Mouse (Mus musculus) liver, embryonic 15.5 days (tissue): ENCODE results near the gene Tceal3. TPM values are rescaled to one million over a fixed set of nuclear protein-coding genes. Genes with fewer than 3 reads are reported as not detected.
"Not testable (repeated sequence)": the region's sequence is repeated elsewhere in the genome, so short reads cannot be mapped to it uniquely, and the experiment has no call there.

ENCODE experiments used
- ATAC-seq: fragments of 200-750 bp; cut with Nextera tagmentation; 2 replicates; pipeline ENCODE4 v1.8.0; 2017; ENCODE audit warnings: moderate number of reproducible peaks, mild to moderate bottlenecking, moderate library complexity; ENCODE audit not compliant: insufficient read depth
- H3K27ac ChIP-seq: fragments of 300-500 bp; sonication (generic); replicated peaks from 2 replicates; pipeline ENCODE4 v1.5.1; 2015; ENCODE audit warnings: mild to moderate bottlenecking, inconsistent platforms
- H3K27me3 ChIP-seq: fragments of 300-500 bp; sonication (generic); 2 replicates; pipeline ENCODE4 v1.6.1; 2015; ENCODE audit warnings: mild to moderate bottlenecking, inconsistent platforms
- H3K36me3 ChIP-seq: fragments of 300-500 bp; sonication (generic); replicated peaks from 2 replicates; pipeline ENCODE4 v1.6.1; 2015; ENCODE audit warnings: moderate library complexity, mild to moderate bottlenecking, inconsistent platforms
- H3K4me1 ChIP-seq: fragments of 300-500 bp; sonication (generic); replicated peaks from 2 replicates; pipeline ENCODE4 v1.6.1; 2015; ENCODE audit warnings: inconsistent platforms
- H3K4me2 ChIP-seq: fragments of 300-500 bp; sonication (generic); 2 replicates; pipeline ENCODE4 v1.6.1; 2015; ENCODE audit warnings: moderate library complexity, mild to moderate bottlenecking, inconsistent platforms
- H3K4me3 ChIP-seq: fragments of 300-500 bp; sonication (generic); replicated peaks from 2 replicates; pipeline ENCODE4 v1.5.1; 2015; ENCODE audit warnings: mild to moderate bottlenecking, inconsistent platforms
- H3K9ac ChIP-seq: fragments of 300-500 bp; sonication (generic); 2 replicates; pipeline ENCODE4 v1.6.1; 2015; ENCODE audit warnings: moderate library complexity, mild to moderate bottlenecking, inconsistent platforms
- H3K9me3 ChIP-seq: fragments of 300-500 bp; sonication (generic); replicated peaks from 2 replicates; pipeline ENCODE4 v1.6.1; 2016; ENCODE audit warnings: inconsistent platforms
- WGBS: fragments of 180-500 bp; shearing (Covaris S2); methylation state at CpG from one replicate; pipeline ENCODE4 v1.1.7; 2015; ENCODE audit warnings: mixed read lengths; ENCODE audit not compliant: insufficient replicate concordance; 5-methylcytosine and 5-hydroxymethylcytosine counted together
- polyA plus RNA-seq: library from polyadenylated mRNA; unstranded; fragments of >200 nt; fragmentation: Nextera tagmentation; extraction: Ambion mirVana; gene quantifications from 2 replicates; pipeline ENCODE4 v1.2.1, GENCODE M21; 2015

Gene Tceal3
- polyA plus RNA-seq, result 0.67 and 0.76 TPM in 2 replicates

DNA sequence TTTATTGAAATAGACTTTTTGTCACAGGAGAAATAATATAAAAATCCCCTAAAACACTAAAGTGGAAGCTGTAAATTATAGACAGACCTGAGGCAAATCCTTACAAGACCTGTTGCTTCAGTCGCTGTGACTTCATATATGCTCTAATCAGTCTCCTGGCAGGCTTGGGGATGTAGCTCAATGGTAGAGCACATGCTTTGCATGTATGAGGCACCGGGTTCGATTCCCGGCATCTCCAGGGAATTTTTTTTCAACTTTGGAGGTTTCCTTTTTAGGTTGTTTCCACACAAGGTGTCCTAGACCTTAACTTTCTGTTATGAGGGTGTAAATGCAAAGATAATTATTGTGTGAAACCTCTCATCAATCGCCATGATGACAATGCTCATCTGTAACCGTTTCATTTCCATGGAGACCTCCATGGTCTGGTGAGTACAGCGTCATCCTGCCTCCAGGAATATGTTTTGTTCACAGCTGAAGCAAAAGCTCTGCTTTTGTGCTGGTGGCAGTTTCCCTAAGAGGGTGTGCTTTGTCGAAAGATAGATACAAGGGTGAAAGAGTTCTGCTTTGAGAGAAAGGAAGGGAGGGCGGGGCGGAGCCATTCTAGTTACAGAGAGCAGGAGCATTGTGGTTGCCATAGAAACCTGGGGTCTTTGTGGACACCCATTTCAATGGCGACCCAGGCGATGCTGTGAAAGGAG, at the start of gene Tceal3:
Gene Tceal3 (plus strand): TSS at position 644 of the 698 bp plus-strand sequence.
- H3K4me1 ChIP-seq, result no peaks in the 10 kb centered on the region
- H3K27me3 ChIP-seq, result no peaks in the 10 kb centered on the region
- no peak within 1 kb of the TSS for H3K9ac ChIP-seq
- H3K4me3 ChIP-seq, result no peak within 1 kb of the TSS
- H3K27ac ChIP-seq, result no peak within 1 kb of the TSS
- H3K36me3 ChIP-seq, result no peaks in the 10 kb centered on the region
- no peak within 1 kb of the TSS for H3K4me2 ChIP-seq
- ATAC-seq, result no peak
- H3K9me3 ChIP-seq, result no peaks in the 10 kb centered on the region
- WGBS, result 49% methylated on average over 12 of the region's 12 CpGs

DNA sequence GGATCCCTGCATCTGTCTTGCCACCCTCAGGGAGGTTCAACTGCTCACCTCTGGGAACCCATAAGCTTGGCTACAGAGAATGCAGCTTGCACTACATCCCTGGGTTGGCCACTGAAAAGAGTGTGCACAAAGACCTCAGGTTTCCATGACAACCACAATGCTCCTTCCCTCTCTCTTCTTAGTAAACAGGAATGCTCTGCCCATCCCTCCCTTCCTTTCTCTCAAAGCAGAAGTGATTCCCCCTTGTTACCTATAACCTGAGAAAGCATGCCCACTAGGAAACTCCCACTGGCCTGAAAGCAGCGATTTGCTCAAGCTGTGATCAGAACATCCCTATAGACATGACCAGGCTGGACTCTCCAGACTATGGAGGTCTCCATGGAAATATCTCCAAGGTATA, 46.7 kb upstream of the Tceal3 start, which contains the start of gene Kir3dl2:
Gene Kir3dl2 (minus strand): TSS at position 101 of the 400 bp plus-strand sequence.
- not testable (repeated sequence) for ATAC-seq, H3K9ac ChIP-seq, H3K27me3 ChIP-seq, H3K4me1 ChIP-seq, H3K9me3 ChIP-seq, H3K27ac ChIP-seq, H3K36me3 ChIP-seq, H3K4me3 ChIP-seq, H3K4me2 ChIP-seq
- 36% methylated on average over 1 of the region's 1 CpGs for WGBS

DNA sequence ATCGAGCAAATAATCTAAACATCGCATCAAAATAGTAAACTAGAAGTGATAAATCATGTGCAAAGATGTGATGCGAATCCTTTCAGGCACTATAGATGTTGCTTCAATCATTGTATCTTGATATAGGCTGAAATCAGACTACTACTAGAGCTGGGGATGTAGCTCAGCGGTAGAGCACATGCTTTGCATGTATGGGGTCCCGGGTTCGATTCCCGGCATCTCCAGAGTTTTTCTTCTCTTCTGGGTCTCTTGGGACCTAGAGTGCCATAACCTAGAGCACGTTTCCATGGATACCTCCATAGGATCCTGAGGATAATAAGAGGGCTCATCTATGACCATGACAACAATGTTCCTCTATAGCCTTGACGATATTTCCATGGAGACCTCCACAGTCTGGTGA, 21.5 kb upstream of the Tceal3 start:
- ATAC-seq, H3K4me2 ChIP-seq, H3K27me3 ChIP-seq, H3K4me1 ChIP-seq, H3K4me3 ChIP-seq, H3K9ac ChIP-seq, H3K9me3 ChIP-seq, H3K27ac ChIP-seq, H3K36me3 ChIP-seq: not testable (repeated sequence)
- WGBS, result 76% methylated on average over 9 of the region's 9 CpGs

DNA sequence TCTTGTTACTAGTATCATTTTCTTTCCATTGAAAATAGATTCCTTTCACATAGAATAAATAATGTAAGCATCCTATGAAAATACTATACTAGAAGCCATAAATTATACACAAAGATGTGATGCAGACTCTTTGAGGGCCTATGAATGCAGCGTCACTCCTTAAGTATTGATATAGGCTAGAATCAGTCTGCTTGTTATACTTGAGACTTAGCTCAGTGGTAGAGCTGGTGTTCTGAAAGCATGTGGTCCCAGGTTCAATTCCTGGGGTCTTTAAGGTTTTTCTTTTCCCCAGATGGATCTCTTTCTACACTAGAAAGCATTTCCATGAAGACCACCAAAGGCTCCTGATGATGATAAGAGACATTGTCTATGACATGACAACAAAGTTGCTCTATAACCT, 6.0 kb upstream of the Tceal3 start:
- Histone ChIP-seq H3K27ac (no peak overlapping the region), H3K4me2 (no peak overlapping the region), H3K4me1 (no peaks in the 10 kb centered on the region), H3K36me3 (no peaks in the 10 kb centered on the region), H3K9me3 (no peaks in the 10 kb centered on the region), H3K9ac (no peak overlapping the region), H3K4me3 (no peak overlapping the region), H3K27me3 (no peaks in the 10 kb centered on the region)
- ATAC-seq, result no peak
- 84% methylated on average over 1 of the region's 1 CpGs for WGBS

DNA sequence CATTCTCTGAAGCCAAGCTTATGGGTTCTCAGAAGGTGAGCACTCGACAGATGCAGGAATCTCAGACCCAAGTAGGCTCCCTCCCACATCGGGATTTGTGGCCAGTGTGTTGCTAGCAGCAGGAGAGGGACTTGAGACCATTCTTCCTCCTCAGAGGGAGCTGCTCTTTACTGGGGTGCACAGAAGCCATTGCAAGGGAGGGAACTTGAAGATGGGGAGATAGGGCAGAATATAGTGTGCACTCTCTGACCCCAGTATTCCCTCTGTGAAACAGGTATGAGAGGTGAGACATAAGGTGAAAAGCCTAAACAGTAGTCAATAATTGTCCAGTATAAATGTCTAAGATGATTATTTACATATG, 235 bp downstream of the Tceal3 start:
- no peaks in the 10 kb centered on the region for H3K9me3 ChIP-seq
- 25% methylated on average over 2 of the region's 2 CpGs for WGBS
- ATAC-seq, result no peak

DNA sequence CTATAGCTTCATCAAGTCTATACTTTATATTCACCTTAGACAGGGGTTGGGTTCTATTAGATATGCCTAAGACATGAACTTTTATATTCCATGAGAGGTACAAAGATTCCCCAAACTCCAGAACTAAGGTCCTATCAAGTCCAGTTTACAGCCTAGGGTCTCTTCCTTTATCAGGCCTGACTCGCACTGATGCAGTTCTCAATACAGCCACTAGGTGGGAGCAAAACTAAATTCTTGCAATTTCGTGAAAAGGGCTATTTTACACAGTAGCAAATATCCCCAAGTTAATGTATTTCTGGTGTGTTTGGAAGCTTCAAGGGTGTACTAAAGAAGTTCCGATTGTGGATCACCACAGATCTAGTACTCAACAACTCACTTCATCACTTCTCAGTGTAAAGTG, 8.8 kb downstream of the Tceal3 start:
- WGBS, result 6% methylated on average over 3 of the region's 3 CpGs
- no peak overlapping the region for H3K27ac ChIP-seq
- ATAC-seq, result no peak
- H3K4me3 ChIP-seq, result no peak overlapping the region
- H3K9ac ChIP-seq, result no peak overlapping the region
- no peaks in the 10 kb centered on the region for H3K27me3 ChIP-seq
- H3K36me3 ChIP-seq, result no peaks in the 10 kb centered on the region
- H3K4me2 ChIP-seq, result no peak overlapping the region
- H3K4me1 ChIP-seq, result no peaks in the 10 kb centered on the region
- H3K9me3 ChIP-seq, result no peaks in the 10 kb centered on the region

More for the DNA sequence above, 235 bp downstream of the Tceal3 start:
- Histone ChIP-seq H3K4me2 (no peak overlapping the region), H3K4me3 (no peak overlapping the region), H3K36me3 (no peaks in the 10 kb centered on the region), H3K9ac (no peak overlapping the region), H3K27ac (no peak overlapping the region), H3K4me1 (no peaks in the 10 kb centered on the region), H3K27me3 (no peaks in the 10 kb centered on the region)

DNA sequence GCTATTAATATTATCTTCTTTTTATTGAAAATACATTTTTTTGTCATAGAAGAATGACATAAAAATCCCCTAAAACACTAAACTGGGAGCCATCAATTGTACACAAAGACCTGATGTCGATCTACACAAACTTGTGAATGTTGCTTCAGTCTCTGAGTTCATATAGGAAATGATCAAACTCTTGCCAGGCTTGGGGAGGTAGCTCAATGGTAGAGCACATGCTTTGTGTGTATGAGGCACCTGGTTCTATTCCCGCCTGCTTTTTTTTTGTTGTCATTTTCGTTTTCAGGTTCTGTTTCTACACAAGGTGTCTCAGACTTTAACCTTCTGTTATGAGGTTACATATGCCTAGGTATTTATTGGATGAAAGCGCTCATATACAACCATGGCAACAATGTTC, 16.3 kb downstream of the Tceal3 start:
- no peak overlapping the region for H3K27ac ChIP-seq
- H3K27me3 ChIP-seq, result no peaks in the 10 kb centered on the region
- no peaks in the 10 kb centered on the region for H3K36me3 ChIP-seq
- 58% methylated on average over 4 of the region's 4 CpGs for WGBS
- no peak overlapping the region for H3K9ac ChIP-seq
- H3K4me1 ChIP-seq, result no peaks in the 10 kb centered on the region
- ATAC-seq, result no peak
- no peaks in the 10 kb centered on the region for H3K9me3 ChIP-seq
- no peak overlapping the region for H3K4me3 ChIP-seq
- no peak overlapping the region for H3K4me2 ChIP-seq

DNA sequence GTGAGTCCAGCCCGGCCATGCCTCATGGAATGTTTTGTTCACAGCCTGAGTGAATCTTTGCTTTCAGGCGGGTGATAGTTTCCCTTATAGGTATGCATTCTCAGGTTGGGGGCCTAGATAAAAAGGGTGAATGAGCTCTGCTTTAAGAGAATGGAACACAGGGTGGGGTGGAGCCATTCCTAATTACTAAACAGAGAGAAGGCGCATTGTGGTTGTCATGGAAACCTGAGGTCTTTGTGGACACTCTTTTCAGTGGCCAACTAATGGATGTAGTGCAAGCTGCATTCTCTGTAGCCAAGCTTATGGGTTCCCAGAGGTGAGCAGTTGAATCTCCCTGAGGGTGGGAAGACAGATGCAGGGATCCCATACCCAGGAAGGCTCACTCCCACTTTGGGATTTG, 16.8 kb downstream of the Tceal3 start:
- WGBS, result 65% methylated on average over 3 of the region's 3 CpGs
- Histone ChIP-seq H3K4me2 (no peak overlapping the region), H3K36me3 (no peaks in the 10 kb centered on the region), H3K4me1 (no peaks in the 10 kb centered on the region), H3K27me3 (no peaks in the 10 kb centered on the region), H3K4me3 (no peak overlapping the region), H3K9ac (no peak overlapping the region), H3K27ac (no peak overlapping the region), H3K9me3 (no peaks in the 10 kb centered on the region)
- ATAC-seq, result no peak

DNA sequence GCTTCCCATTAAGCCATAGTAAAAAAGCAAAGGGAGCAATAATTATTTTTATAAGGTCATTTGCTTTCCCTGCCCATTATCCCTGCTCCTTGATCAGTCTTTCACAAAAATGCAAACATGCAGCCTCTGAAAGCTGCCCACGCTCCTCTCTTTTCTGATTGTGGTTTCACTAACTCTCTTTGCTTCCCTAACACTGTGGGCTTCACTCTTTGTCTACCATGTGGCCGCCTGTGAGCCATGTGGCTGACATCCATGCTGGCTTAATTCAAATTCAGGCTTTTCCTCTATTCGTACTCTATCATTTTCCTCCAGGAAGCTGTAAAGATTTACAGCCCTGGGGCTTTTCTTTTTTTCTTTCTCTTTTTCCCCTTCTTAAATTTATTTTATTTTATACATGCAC, 20.7 kb downstream of the Tceal3 start:
- WGBS, result 37% methylated on average over 3 of the region's 3 CpGs
- no peak for ATAC-seq
- no peaks in the 10 kb centered on the region for H3K27me3 ChIP-seq
- H3K27ac ChIP-seq, result no peak overlapping the region
- no peaks in the 10 kb centered on the region for H3K36me3 ChIP-seq
- no peak overlapping the region for H3K4me2 ChIP-seq
- H3K4me1 ChIP-seq, result no peaks in the 10 kb centered on the region
- no peak overlapping the region for H3K4me3 ChIP-seq
- no peak overlapping the region for H3K9ac ChIP-seq
- no peaks in the 10 kb centered on the region for H3K9me3 ChIP-seq

DNA sequence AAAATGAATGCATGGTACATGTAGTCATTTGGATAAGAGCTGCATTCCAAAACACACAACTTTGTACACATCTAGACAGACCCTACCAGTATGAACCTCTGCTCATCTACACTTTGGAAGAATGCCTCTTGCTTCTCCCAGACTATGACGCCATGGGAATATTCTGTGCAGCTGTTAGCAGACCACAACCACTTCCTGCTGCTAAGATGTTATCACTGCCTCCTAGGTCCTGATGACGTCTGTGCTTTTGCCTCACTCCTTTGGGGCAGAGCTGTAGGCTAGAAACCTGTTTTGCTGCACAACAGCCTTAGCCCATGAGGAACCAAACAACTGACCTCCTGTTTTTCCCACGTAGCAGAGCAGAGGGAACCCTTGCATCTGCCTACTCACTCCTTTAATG, 25.2 kb downstream of the Tceal3 start:
- H3K27me3 ChIP-seq, H3K9me3 ChIP-seq, H3K4me1 ChIP-seq, H3K9ac ChIP-seq, H3K27ac ChIP-seq, H3K4me2 ChIP-seq, H3K4me3 ChIP-seq, ATAC-seq, H3K36me3 ChIP-seq: not testable (repeated sequence)
- 15% methylated on average over 3 of the region's 3 CpGs for WGBS

DNA sequence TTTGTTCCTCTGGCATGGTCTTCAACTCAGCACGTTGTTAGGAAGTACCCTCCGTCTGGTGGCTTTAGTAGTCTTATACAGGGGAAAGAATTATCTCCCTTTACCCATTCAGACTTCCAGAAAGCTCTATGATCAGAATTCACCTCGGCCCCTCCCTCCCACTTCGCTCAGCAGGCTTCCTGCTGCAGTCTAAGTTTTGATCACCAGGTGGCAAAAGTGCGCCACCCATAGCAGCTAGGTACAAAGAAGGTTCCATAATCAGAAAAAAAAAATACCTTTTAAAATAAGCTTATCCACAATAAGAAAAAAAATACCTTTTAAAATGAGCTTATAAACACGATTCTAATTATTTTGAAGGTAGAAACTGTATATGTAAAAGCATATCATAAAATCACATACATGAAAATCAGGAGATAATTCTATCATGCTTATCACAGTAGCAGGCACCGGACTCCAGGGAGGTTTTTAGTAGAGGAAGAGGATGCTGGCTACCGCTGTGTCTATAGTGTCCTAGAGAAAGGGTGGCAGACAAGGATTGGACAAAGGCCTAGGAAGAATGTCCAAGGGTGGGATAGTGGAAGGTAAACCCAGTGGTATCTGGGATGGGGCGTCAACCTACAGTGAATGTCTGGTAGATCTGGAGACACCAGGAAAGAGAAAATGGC, 34.4 kb downstream of the Tceal3 start:
- WGBS, result 40% methylated on average over 9 of the region's 9 CpGs
- no peak overlapping the region for H3K9ac ChIP-seq
- H3K4me3 ChIP-seq, result no peak overlapping the region
- H3K4me2 ChIP-seq, result no peak overlapping the region
- ATAC-seq, result no peak
- no peak overlapping the region for H3K27ac ChIP-seq
- peaks cover 3% of the 10 kb centered on the region; the same call in 1 of the 2 replicates for H3K4me1 ChIP-seq
- no peaks in the 10 kb centered on the region for H3K9me3 ChIP-seq
- H3K36me3 ChIP-seq, result no peaks in the 10 kb centered on the region
- H3K27me3 ChIP-seq, result no peaks in the 10 kb centered on the region
